Mouse (Mus musculus): ENCODE results near the gene Ildr1.

The Ildr1 gene

GRCm38 (mm10) chr16:36693818-36694413 is at the start of gene Ildr1:
TSS of gene Ildr1 (plus strand) at chr16:36693978.
- in situ Hi-C loops (cut with MboI; ENCODE audit: low sequenced_read_pairs) = no loop called here

- in situ Hi-C loops (cut with MboI; ENCODE audit: low sequenced_read_pairs) = no loop called here
Measured at GRCm38 (mm10) chr16:36645124-36645523, 48.7 kb upstream of the Ildr1 start.

- in situ Hi-C loops (cut with MboI; ENCODE audit: low sequenced_read_pairs) = no loop called here
Measured at GRCm38 (mm10) chr16:36649304-36649703, 44.5 kb upstream of the Ildr1 start.

- in situ Hi-C loops (cut with MboI; ENCODE audit: low sequenced_read_pairs) = no loop called here
Measured at GRCm38 (mm10) chr16:36650511-36650910, 43.3 kb upstream of the Ildr1 start.

- in situ Hi-C loops (cut with MboI; ENCODE audit: low sequenced_read_pairs) = no loop called here
Measured at GRCm38 (mm10) chr16:36651174-36651766, 42.5 kb upstream of the Ildr1 start.

GRCm38 (mm10) chr16:36655199-36655598 is 38.6 kb upstream of the Ildr1 start:
- in situ Hi-C loops (cut with MboI; ENCODE audit: low sequenced_read_pairs) = no loop called here

GRCm38 (mm10) chr16:36655910-36656309 is 37.9 kb upstream of the Ildr1 start:
- in situ Hi-C loops (cut with MboI; ENCODE audit: low sequenced_read_pairs) = no loop called here

- in situ Hi-C loops (cut with MboI; ENCODE audit: low sequenced_read_pairs) = no loop called here
Measured at GRCm38 (mm10) chr16:36661330-36661729, 32.4 kb upstream of the Ildr1 start.

GRCm38 (mm10) chr16:36663484-36663883 is 30.3 kb upstream of the Ildr1 start:
- in situ Hi-C loops (cut with MboI; ENCODE audit: low sequenced_read_pairs) = no loop called here

- in situ Hi-C loops (cut with MboI; ENCODE audit: low sequenced_read_pairs) = no loop called here
Measured at GRCm38 (mm10) chr16:36665782-36666181, 28.0 kb upstream of the Ildr1 start, which contains the start of gene Cd86. TSS of gene Cd86 (minus strand) at chr16:36666081.

GRCm38 (mm10) chr16:36666448-36667017 is 27.2 kb upstream of the Ildr1 start:
- in situ Hi-C loops (cut with MboI; ENCODE audit: low sequenced_read_pairs) = no loop called here

GRCm38 (mm10) chr16:36670590-36670989 is 23.2 kb upstream of the Ildr1 start:
- in situ Hi-C loops (cut with MboI; ENCODE audit: low sequenced_read_pairs) = no loop called here

GRCm38 (mm10) chr16:36673196-36673595 is 20.6 kb upstream of the Ildr1 start:
- in situ Hi-C loops (cut with MboI; ENCODE audit: low sequenced_read_pairs) = no loop called here

- in situ Hi-C loops (cut with MboI; ENCODE audit: low sequenced_read_pairs) = no loop called here
Measured at GRCm38 (mm10) chr16:36674457-36675204, 19.1 kb upstream of the Ildr1 start.

- in situ Hi-C loops (cut with MboI; ENCODE audit: low sequenced_read_pairs) = no loop called here
Measured at GRCm38 (mm10) chr16:36675304-36675703, 18.5 kb upstream of the Ildr1 start.

- in situ Hi-C loops (cut with MboI; ENCODE audit: low sequenced_read_pairs) = no loop called here
Measured at GRCm38 (mm10) chr16:36675902-36676301, 17.9 kb upstream of the Ildr1 start.

GRCm38 (mm10) chr16:36681829-36682228 is 11.9 kb upstream of the Ildr1 start:
- in situ Hi-C loops (cut with MboI; ENCODE audit: low sequenced_read_pairs) = no loop called here

GRCm38 (mm10) chr16:36684325-36684918 is 9.4 kb upstream of the Ildr1 start:
- in situ Hi-C loops (cut with MboI; ENCODE audit: low sequenced_read_pairs) = no loop called here

GRCm38 (mm10) chr16:36688076-36688475 is 5.7 kb upstream of the Ildr1 start:
- in situ Hi-C loops (cut with MboI; ENCODE audit: low sequenced_read_pairs) = no loop called here

GRCm38 (mm10) chr16:36691484-36691883 is 2.3 kb upstream of the Ildr1 start:
- in situ Hi-C loops (cut with MboI; ENCODE audit: low sequenced_read_pairs) = no loop called here

GRCm38 (mm10) chr16:36694798-36695290 is 1.1 kb downstream of the Ildr1 start:
- in situ Hi-C loops (cut with MboI; ENCODE audit: low sequenced_read_pairs) = no loop called here
